Mouse (Mus musculus): ENCODE results near the gene Atp2a1.
"Not testable (repeated sequence)": the region's sequence is repeated elsewhere in the genome, so short reads cannot be mapped to it uniquely, and the experiment has no call there.

Atp2a1 gene

GRCm38 (mm10) chr7:126463004-126463403 is at the start of gene Atp2a1:
Gene Atp2a1, minus strand, starts transcription at chr7:126463108.
- no peak for DNase-seq

GRCm38 (mm10) chr7:126511287-126511686 is 48.4 kb upstream of the Atp2a1 start:
- no peak for DNase-seq

GRCm38 (mm10) chr7:126507126-126507778 is 44.3 kb upstream of the Atp2a1 start:
- no peak for DNase-seq

DNA sequence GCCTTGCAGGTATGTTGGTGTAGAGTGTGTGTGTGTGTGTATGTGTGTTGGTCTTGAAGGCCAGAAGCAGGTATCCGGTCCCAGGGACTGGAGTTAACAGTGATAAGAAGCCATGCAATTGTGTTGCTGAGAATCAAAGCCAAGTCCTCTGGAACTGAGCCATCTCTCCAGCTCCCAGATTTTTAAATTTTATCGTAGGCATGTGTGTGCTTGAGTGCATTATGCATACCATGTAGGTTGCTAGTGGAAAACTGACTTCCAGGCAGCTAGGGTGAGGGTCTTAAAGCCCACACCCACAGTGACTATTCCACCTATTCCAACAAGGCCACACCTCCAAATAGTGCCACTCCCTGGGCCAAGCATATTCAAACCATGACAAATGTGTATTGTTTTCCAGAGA is 42.0 kb upstream of the Atp2a1 start:
- no peak for DNase-seq

DNA sequence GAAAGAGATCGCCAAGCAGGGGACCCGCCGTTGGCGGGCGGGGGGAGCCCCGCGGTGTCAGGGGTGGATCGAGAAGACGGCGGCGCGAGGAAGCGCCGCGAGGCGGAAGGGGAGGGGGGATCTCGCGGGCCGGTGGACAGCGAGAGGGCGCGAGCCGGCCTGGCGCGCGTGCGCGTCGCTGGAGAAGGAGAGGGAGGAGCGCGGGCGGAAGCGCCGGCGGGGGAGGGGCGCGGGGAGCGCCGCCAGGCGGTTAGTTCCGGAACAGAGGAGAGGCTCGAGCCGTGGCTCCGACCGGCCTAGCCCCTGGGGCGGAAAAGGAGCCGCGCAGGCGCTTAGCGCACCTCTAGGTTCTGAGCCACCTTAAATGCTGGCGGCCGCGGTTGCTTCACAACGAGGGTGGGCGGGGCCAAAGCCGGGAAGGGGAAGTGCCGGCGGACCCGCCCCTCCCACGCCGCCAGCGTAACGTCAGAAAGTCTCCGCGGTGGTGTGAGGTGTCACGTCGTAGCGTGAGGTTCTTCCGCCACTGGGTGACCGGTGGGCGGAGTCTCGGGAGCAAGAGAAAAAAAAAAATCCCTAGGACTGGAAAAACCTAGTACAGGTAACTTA is 40.5 kb upstream of the Atp2a1 start, which contains the start of gene Atxn2l:
Gene Atxn2l (minus strand): TSS at position 165 of the 606 bp plus-strand sequence.
- peak; percentile 98 to 99 for DNase-seq

DNA sequence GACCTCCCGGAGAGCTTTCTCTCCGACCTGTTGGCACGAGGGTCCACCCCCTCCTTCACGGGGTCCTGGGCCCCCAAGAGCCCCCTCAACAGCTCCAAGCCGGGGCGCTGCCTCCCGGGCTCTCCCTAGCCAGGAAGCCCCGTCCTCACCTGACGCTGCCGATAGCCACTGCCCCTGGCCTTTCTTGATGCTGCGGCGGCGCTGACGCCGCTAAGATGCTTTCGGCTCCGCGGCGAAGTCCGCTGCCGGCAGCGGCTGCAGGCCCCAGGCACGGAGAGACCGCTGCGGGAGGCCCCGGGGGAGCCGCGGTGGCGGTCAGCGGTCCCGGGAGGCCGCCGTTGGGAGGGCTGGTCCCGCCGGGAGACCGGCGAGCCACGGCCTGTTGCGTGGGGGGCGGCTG is 39.8 kb upstream of the Atp2a1 start:
- no peak for DNase-seq

GRCm38 (mm10) chr7:126502023-126502741 is 39.3 kb upstream of the Atp2a1 start:
- DNase-seq = peak; percentile 91 to 96

GRCm38 (mm10) chr7:126501684-126502022 is 38.7 kb upstream of the Atp2a1 start:
- DNase-seq = no peak

DNA sequence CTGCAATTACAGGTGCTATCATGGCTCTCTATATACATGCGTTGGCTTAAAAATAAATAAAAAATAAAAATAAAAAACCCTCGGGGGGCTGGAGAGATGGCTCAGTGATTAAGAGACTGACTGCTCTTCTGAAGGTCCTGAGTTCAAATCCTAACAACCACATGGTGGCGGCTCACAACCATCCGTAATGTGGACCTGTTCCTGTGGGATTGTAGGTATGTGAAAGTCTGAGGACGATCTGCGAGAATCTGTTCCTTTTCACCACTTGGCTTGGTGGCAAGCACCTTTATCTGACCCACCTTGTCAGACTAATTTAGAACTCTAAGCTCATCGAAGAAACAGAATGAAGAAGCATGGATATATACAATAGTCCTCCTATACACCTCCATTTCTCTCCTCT is 36.5 kb upstream of the Atp2a1 start:
- DNase-seq = no peak

- no peak for DNase-seq
Observed at GRCm38 (mm10) chr7:126497966-126498365, 35.1 kb upstream of the Atp2a1 start.

DNA sequence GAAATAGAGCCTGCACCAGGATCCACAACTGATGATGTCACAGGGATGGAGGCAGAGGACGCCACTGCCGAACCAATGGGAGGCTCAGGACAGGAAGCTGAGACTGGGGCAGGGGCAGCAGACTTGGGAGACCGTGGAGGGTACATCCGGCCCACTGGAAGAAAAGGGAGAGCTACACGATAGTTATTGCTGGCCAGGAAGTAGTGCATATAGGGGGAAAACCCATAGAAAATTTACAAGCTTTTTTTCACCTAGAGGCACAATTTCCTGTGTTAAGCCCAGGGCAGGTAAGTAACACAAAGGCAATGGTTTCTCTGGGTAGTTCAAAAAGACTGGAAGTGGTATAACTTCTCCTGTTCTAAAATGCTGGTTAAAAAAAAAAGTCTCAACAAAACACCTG is 33.6 kb upstream of the Atp2a1 start:
- no peak for DNase-seq

DNA sequence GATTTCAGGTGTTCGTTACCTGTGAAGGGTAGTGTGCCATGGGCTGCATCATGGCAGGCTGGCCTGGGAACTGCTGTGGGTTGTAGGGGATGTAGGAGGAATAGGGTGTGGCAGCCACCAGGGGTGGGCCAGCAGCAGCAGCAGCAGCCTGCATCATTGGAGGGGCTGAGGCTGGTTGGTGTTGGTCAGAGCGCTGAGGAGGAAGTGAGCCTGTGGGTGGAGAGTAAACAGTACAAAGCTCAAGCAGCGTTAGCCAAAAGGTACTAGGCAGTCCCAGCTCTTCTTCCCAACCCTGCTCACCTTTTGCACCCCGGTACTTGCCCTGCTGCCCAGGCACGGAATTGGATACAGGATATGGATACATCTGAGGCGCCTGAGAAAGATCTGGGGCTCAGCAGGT is 31.2 kb upstream of the Atp2a1 start:
- DNase-seq = no peak

GRCm38 (mm10) chr7:126491973-126492372 is 29.1 kb upstream of the Atp2a1 start:
- DNase-seq = no peak

DNA sequence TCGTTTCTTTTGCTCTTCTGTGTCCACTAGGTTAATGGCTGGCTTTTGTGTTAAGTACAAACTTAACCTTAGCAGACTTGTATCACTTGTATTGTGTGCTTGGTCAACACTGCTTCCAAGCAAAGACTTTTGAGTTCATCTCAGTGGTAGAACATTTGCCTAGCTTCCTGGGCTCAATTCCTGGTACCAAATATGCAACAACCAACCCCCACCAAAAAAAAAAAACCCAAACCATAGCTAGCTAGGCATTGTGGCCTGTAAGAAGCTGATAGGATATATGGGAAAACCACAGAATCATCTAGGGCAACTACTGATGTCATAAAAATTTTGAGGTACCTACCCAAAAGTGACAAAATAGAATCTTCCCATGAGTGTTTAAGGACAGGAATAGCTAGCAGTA is 28.1 kb upstream of the Atp2a1 start:
- no peak for DNase-seq

- not testable (repeated sequence) for DNase-seq
Observed at GRCm38 (mm10) chr7:126487617-126488385, 24.9 kb upstream of the Atp2a1 start.

GRCm38 (mm10) chr7:126487052-126487483 is 24.2 kb upstream of the Atp2a1 start, which contains the start of gene Tufm:
Gene Tufm, plus strand, starts transcription at chr7:126487361.
- DNase-seq = peak; percentile 95 to 99

- DNase-seq = peak; percentile 82 to 90
Observed at GRCm38 (mm10) chr7:126482392-126482871, 19.5 kb upstream of the Atp2a1 start.

- DNase-seq = no peak
Observed at GRCm38 (mm10) chr7:126481699-126482098, 18.8 kb upstream of the Atp2a1 start.

DNA sequence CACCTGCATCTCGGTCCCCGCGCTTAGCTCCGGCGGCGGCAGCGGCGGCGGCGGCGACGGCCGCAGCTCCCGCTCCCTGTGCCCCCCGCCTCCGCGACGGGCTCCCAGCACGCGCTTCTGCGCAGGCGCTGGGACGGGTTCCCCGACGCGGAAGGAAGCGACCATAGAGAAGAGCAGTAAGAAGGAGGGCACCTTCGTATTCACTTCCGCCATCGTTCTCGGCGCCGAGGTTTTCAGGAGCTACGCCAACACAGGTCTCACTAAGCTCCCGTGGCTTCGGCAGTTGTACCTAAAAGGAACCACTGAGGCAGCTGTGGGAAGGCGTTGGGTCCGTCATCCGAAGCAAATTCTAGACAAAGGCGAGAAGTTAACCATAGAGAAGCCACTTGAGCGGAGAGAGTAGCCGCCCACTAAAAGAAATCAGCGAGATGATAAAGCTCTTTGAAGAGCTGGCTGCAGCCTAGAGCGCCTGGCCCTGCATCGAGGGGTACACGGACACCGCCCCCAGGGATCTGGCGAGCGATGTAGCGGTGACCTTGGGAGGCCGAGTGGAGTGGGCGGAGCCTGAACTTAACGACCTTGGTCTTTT is 12.2 kb upstream of the Atp2a1 start, which contains the start of gene Sh2b1:
Gene Sh2b1 (minus strand): TSS at position 432 of the 589 bp plus-strand sequence.
- peak; percentile 87 to 91 for DNase-seq

DNA sequence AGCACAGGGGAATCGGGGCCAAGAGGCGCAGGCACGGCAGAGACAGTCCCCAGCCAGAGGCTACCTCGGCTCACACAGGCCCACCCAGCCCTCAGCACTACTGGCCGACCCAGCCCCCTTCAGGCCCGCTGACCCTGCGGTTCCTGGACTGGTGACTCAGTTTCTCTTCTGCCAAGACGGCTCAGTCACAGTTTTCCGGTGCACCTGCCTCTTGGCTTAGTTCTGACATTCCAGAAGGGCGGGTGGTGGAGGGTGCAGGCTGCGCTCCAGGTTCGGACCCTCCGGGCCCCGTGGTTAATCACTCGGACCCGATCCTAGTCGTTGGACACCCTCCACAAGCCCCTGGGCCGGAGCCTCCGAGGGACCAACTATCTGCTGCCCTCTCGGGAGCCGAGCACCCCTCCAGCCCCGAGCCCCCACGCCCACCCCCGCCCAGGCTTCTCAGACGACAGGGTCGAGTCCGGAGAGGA is 11.6 kb upstream of the Atp2a1 start:
- peak in 1 of 2 experiments; percentile 23 for DNase-seq

DNA sequence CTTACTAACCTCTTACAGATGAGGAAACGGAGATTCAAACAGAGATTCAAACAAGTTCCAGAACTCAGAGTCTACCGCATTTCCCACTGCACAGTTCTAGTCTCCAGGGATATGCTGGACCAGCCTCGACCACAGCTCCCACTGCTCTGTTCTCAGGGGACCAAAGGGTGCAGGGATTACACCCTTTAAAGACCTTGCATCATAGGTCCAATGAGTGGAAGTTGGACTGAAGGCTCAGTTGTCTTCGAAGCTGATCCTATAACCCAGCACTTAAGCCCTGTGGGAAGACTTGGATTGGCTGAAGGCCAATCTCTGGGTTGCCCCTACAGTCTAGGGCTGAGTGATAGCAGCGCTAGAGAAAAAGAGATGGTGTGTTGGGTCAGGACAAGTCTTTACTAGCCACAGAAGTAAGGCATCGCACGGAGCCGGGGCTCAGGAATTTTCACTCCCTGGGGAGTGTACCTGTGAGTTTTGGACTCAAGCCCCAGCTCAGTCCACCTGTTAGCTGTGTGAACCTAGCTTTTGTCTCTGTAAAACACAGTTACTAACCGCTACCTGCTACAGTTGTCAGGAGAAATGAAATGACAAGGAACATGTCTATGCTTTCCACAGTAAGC is 10.7 kb upstream of the Atp2a1 start:
- no peak for DNase-seq

DNA sequence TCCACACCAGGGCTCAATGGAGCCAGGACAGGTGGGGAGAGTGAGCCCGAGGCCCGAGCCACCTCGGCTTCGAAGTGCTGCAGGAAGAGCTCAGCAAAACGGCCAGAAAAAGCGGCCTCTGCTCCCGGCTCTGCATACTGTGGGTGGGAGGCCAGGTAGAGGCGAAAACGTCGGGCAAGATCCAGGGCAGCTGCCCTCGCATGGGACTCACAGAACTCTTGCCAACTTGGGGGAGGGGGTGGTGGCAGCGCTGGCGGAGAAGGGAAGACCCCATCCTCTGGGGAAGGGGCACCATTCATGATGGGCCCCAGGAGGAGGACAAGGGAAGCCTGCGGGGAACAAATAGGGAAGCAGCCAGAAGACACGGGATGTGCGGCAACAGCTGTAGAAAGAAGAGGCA is 9.8 kb upstream of the Atp2a1 start:
- no peak for DNase-seq

Data from cerebellum, adult 18-20 months (tissue).